Mouse (Mus musculus): ENCODE measurements around the gene Nipsnap1. TPM values are rescaled to one million over a fixed set of nuclear protein-coding genes. Genes with fewer than 3 reads are reported as not detected.

Gene Nipsnap1
- total and polyA plus RNA-seq, 3 experiments: 13.7 to 22.9 TPM; not detected in 1

GRCm38 (mm10) chr11:4873755-4874475, at the start of gene Nipsnap1 (continued):
- TF ChIP-seq JUND (IDR thresholded peaks at IDR 0.05; ENCODE audit: low read depth, low read length) (no peak), SMC3 (IDR thresholded peaks at IDR 0.05; ENCODE audit: low read depth, low read length) (no peak), POLR2A (IDR thresholded peaks at IDR 0.05; ENCODE audit: control insufficient read depth in 1 of 2, insufficient read depth in 1 of 2, low read depth in 1 of 2, low read length in 2 of 2, poor library complexity in 1 of 2) (peak; percentile 71 to 82)

DNA sequence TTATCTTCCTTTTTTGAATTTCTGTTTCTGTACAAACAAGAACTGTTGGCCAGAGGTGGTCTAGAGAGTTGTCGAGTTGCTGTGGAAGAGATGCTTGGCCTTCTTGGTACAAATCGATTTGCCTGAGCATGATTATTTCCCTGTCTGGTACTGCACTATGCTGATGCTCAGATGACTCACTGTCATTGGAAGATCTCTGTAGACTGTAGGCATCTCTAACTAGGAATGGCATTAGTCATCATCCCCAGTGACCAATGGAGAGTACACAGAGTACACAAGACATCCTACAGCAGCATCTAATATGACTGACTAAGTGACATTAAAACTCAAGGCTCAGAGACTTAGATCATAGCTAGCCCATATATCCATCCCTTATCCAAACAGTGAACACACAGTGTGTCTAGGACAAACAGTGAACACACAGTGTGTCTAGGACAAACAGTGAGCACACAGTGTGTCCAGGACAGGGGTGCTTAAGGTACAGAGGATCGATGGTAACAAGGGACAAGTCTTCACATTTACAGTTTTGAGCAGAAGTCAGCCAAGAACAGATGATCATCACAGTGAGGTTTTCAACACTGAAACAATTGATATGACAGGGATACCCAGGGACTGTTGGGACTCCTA, 47.5 kb upstream of the Nipsnap1 start:
- Histone ChIP-seq H3K79me2 (ENCODE audit: control insufficient read depth, insufficient read depth, low read length, poor library complexity) (peaks cover 14% of the 10 kb centered on the region), H3K9me3 (replicated peaks; ENCODE audit: insufficient read depth, low read length) (no peaks in the 10 kb centered on the region), H3K36me3 (ENCODE audit: control insufficient read depth in 1 of 2, insufficient read depth in 2 of 2, low read length in 2 of 2) (peaks cover 2 to 19% of the 10 kb centered on the region in 2 experiments; a peak in 3 of 4 replicates), H3K9ac (ENCODE audit: control insufficient read depth, low read depth, low read length, poor library complexity, severe bottlenecking) (no peak overlapping the region), H3K4me3 (ENCODE audit: control insufficient read depth in 1 of 2, insufficient read depth in 1 of 2, low read depth in 2 of 2, low read length in 2 of 2) (no peak overlapping the region), H3K4me1 (ENCODE audit: control insufficient read depth in 1 of 2, insufficient read depth in 2 of 2, low read length in 2 of 2) (peaks cover 14 to 15% of the 10 kb centered on the region in 2 experiments), H3K27ac (ENCODE audit: control insufficient read depth, low read depth, low read length) (no peak overlapping the region), H3K27me3 (ENCODE audit: control insufficient read depth in 1 of 2, insufficient read depth in 2 of 2, low read length in 2 of 2) (no peaks in the 10 kb centered on the region)
- TF ChIP-seq ELF1 (IDR thresholded peaks at IDR 0.05; ENCODE audit: low read depth, low read length) (no peak), MXI1 (IDR thresholded peaks at IDR 0.05; ENCODE audit: low read depth, low read length) (no peak), MYB (IDR thresholded peaks at IDR 0.05; ENCODE audit: low read depth, low read length) (no peak), NELFE (IDR thresholded peaks at IDR 0.05; ENCODE audit: low read depth, low read length) (0 out of 2 replicates have a peak, but pooled peaks have one; percentile 20), GABPA (IDR thresholded peaks at IDR 0.05; ENCODE audit: low read depth, low read length) (no peak), RCOR1 (IDR thresholded peaks at IDR 0.05; ENCODE audit: low read depth, low read length) (no peak), MAZ (IDR thresholded peaks at IDR 0.05; ENCODE audit: low read depth, low read length) (no peak), USF2 (IDR thresholded peaks at IDR 0.05; ENCODE audit: borderline replicate concordance in 1 of 2, insufficient read depth in 1 of 2, low read depth in 1 of 2, low read length in 2 of 2) (no peak), ZKSCAN1 (IDR thresholded peaks at IDR 0.05; ENCODE audit: low read depth, low read length) (peak; percentile 93), ZC3H11A (IDR thresholded peaks at IDR 0.05; ENCODE audit: low read depth, low read length) (no peak), ETS1 (IDR thresholded peaks at IDR 0.05; ENCODE audit: low read depth, low read length) (no peak), KAT2A (conservative IDR thresholded peaks at IDR 0.05; ENCODE audit: low read depth, low read length) (no peak)
- DNase-seq (ENCODE audit: low read depth, low spot score): no peak

DNA sequence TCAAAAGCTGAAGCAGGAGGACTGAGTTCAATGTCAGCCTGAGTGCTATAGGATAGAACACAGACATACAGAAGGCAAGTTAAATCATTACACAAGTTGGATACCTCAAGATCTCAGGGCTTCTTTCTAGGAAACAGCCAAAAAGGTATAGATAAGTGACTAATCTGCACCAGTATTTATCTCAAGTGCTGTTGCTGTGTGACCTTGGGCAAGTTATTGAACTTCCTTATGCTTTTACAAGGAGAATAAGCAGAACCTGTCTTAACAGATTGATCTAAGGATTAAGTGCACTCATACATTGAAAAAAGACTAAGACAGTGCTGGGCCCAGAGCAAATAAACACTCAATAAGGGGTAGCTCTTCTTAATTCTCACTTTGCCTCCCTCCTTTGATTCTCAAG, 46.4 kb upstream of the Nipsnap1 start:
- Histone ChIP-seq H3K9ac (ENCODE audit: control insufficient read depth, low read depth, low read length, poor library complexity, severe bottlenecking) (no peak overlapping the region), H3K9me3 (replicated peaks; ENCODE audit: insufficient read depth, low read length) (no peaks in the 10 kb centered on the region), H3K36me3 (ENCODE audit: control insufficient read depth in 1 of 2, insufficient read depth in 2 of 2, low read length in 2 of 2) (peaks cover 2 to 30% of the 10 kb centered on the region in 2 experiments; a peak in 3 of 4 replicates), H3K79me2 (ENCODE audit: control insufficient read depth, insufficient read depth, low read length, poor library complexity) (peaks cover 20% of the 10 kb centered on the region), H3K27ac (ENCODE audit: control insufficient read depth, low read depth, low read length) (no peak overlapping the region), H3K27me3 (ENCODE audit: control insufficient read depth in 1 of 2, insufficient read depth in 2 of 2, low read length in 2 of 2) (no peaks in the 10 kb centered on the region), H3K4me1 (ENCODE audit: control insufficient read depth in 1 of 2, insufficient read depth in 2 of 2, low read length in 2 of 2) (peaks cover 24% of the 10 kb centered on the region in 2 experiments), H3K4me3 (ENCODE audit: control insufficient read depth in 1 of 2, insufficient read depth in 1 of 2, low read depth in 2 of 2, low read length in 2 of 2) (no peak overlapping the region)
- TF ChIP-seq SIN3A (IDR thresholded peaks at IDR 0.05; ENCODE audit: low read length) (peak; percentile 62), NRF1 (IDR thresholded peaks at IDR 0.05; ENCODE audit: insufficient read depth, low read depth, low read length, poor library complexity, severe bottlenecking) (no peak), EP300 (IDR thresholded peaks at IDR 0.05; ENCODE audit: low read depth in 1 of 2, low read length in 2 of 2) (peak; percentile 65 to 70), ETS1 (IDR thresholded peaks at IDR 0.05; ENCODE audit: low read depth, low read length) (0 out of 2 replicates have a peak, but pooled peaks have one; percentile 24), ZC3H11A (IDR thresholded peaks at IDR 0.05; ENCODE audit: low read depth, low read length) (no peak), GATA1 (IDR thresholded peaks at IDR 0.05; ENCODE audit: low read depth, low read length) (peak; percentile 87), TCF12 (IDR thresholded peaks at IDR 0.05; ENCODE audit: low read depth, low read length) (peak; percentile 59), ELF1 (IDR thresholded peaks at IDR 0.05; ENCODE audit: low read depth, low read length) (0 out of 2 replicates have a peak, but pooled peaks have one; percentile 41), RCOR1 (IDR thresholded peaks at IDR 0.05; ENCODE audit: low read depth, low read length) (peak; percentile 86), JUND (IDR thresholded peaks at IDR 0.05; ENCODE audit: low read depth, low read length) (no peak), BHLHE40 (IDR thresholded peaks at IDR 0.05; ENCODE audit: borderline replicate concordance, low read depth, low read length) (peak; percentile 29; the same call in 1 of the 2 replicates), CHD2 (IDR thresholded peaks at IDR 0.05; ENCODE audit: low read length) (no peak)
- peak; percentile 50 for DNase-seq (ENCODE audit: low read depth, low spot score)
